Mouse (Mus musculus) CH12.LX (cell line): ENCODE measurements around the gene Rnf126. TPM values are rescaled to one million over a fixed set of nuclear protein-coding genes. Genes with fewer than 3 reads are reported as not detected.

Source experiments
- DNase-seq: peaks from one replicate; pipeline ENCODE4 v3.0.0-alpha.2; 2013; ENCODE audit errors: extremely low read depth
- H3K27ac ChIP-seq: 2 replicates; pipeline ENCODE4 v1.5.1; 2012; ENCODE audit warnings: low read depth, mild to moderate bottlenecking, control low read depth, moderate library complexity; ENCODE audit not compliant: insufficient read depth
- H3K27me3 ChIP-seq: replicated peaks from 2 replicates; pipeline ENCODE3; 2012; ENCODE audit warnings: inconsistent platforms
- H3K36me3 ChIP-seq, 2 experiments: replicated peaks in 1 of 2; 2 replicates each; pipeline versions ENCODE3 to v1.6.1; 2012; ENCODE audit warnings: inconsistent platforms in 1 of 2, low read length in 1 of 2, mild to moderate bottlenecking in 1 of 2, mixed read lengths in 1 of 2, moderate library complexity in 1 of 2; ENCODE audit not compliant: control insufficient read depth in 1 of 2, insufficient read depth in 1 of 2
- H3K4me1 ChIP-seq, 2 experiments: 2 replicates each; pipeline ENCODE4 v1.6.1; 2012; ENCODE audit warnings: inconsistent platforms in 1 of 2, moderate library complexity in 1 of 2; ENCODE audit not compliant: insufficient read depth in 2 of 2, control insufficient read depth in 1 of 2
- H3K4me2 ChIP-seq: 2 replicates; pipeline ENCODE4 v1.6.1; 2012; ENCODE audit warnings: low read depth, mild to moderate bottlenecking, control low read depth; ENCODE audit not compliant: poor library complexity, insufficient read depth, severe bottlenecking
- H3K4me3 ChIP-seq, 3 experiments: fragments of 150-350 bp in 1 of 3; sonication (generic) in 1 of 3; replicated peaks in 1 of 3; 2 replicates each; pipeline versions ENCODE3 to v1.5.1; 2011 to 2012; ENCODE audit warnings: low read depth in 2 of 3, low read length in 2 of 3, mild to moderate bottlenecking in 2 of 3, moderate library complexity in 2 of 3, control low read depth in 1 of 3, improper control_type of control experiment in 1 of 3, inconsistent platforms in 1 of 3, mixed read lengths in 1 of 3; ENCODE audit not compliant: poor library complexity in 1 of 3
- H3K79me2 ChIP-seq: replicated peaks from 2 replicates; pipeline ENCODE4 v1.6.1; 2012; ENCODE audit warnings: mild to moderate bottlenecking, moderate library complexity; ENCODE audit not compliant: control insufficient read depth, poor library complexity, insufficient read depth, severe bottlenecking; ENCODE audit errors: extremely low read depth
- H3K9ac ChIP-seq: 2 replicates; pipeline ENCODE4 v1.6.1; 2012; ENCODE audit warnings: low read depth, mild to moderate bottlenecking, control low read depth, moderate library complexity; ENCODE audit not compliant: insufficient read depth
- H3K9me3 ChIP-seq: replicated peaks from 2 replicates; pipeline ENCODE3; 2012; ENCODE audit warnings: low read length, inconsistent platforms, mixed read lengths
- BHLHE40 ChIP-seq: IDR thresholded peaks from 2 replicates; pipeline ENCODE4 v1.6.1; 2011; ENCODE audit warnings: mild to moderate bottlenecking, low read depth, low read length, improper control_type of control experiment
- CTCF ChIP-seq, 2 experiments: IDR thresholded peaks in 1 of 2; conservative IDR thresholded peaks in 1 of 2; 2 replicates each; pipeline ENCODE4 v1.5.1; 2011 to 2012; ENCODE audit warnings: low read depth in 2 of 2, low read length in 2 of 2, improper control_type of control experiment in 1 of 2, inconsistent platforms in 1 of 2, mild to moderate bottlenecking in 1 of 2, moderate library complexity in 1 of 2
- E2F4 ChIP-seq: IDR thresholded peaks from 2 replicates; pipeline ENCODE4 v1.6.1; 2011; ENCODE audit warnings: low read depth, low read length, improper control_type of control experiment; ENCODE audit not compliant: insufficient replicate concordance
- ELF1 ChIP-seq: IDR thresholded peaks from 2 replicates; pipeline ENCODE4 v1.6.1; 2014; ENCODE audit warnings: low read depth, mild to moderate bottlenecking, inconsistent platforms, low read length, improper control_type of control experiment
- EP300 ChIP-seq: IDR thresholded peaks from 2 replicates; pipeline ENCODE4 v1.6.1; 2011; ENCODE audit warnings: low read length, improper control_type of control experiment
- ETS1 ChIP-seq: conservative IDR thresholded peaks from 2 replicates; pipeline ENCODE4 v1.6.1; 2012; ENCODE audit warnings: low read depth, mild to moderate bottlenecking, inconsistent platforms, low read length, improper control_type of control experiment, moderate library complexity
- IRF4 ChIP-seq: IDR thresholded peaks from 2 replicates; pipeline ENCODE4 v1.6.1; 2014; ENCODE audit warnings: low read depth, mild to moderate bottlenecking, inconsistent platforms, low read length, improper control_type of control experiment
- JUND ChIP-seq: conservative IDR thresholded peaks from 2 replicates; pipeline ENCODE4 v1.6.1; 2011; ENCODE audit warnings: low read depth, low read length, improper control_type of control experiment
- MYC ChIP-seq: IDR thresholded peaks from 2 replicates; pipeline ENCODE4 v1.6.1; 2011; ENCODE audit warnings: low read depth, mild to moderate bottlenecking, improper control_type of control experiment, low read length
- NELFE ChIP-seq: IDR thresholded peaks from 2 replicates; pipeline ENCODE4 v1.6.1; 2011; ENCODE audit warnings: low read depth, low read length, improper control_type of control experiment
- POLR2AphosphoS2 ChIP-seq: IDR thresholded peaks from 2 replicates; pipeline ENCODE4 v1.6.1; 2011; ENCODE audit warnings: low read depth, low read length, improper control_type of control experiment
- RAD21 ChIP-seq: IDR thresholded peaks from 2 replicates; pipeline ENCODE4 v1.6.1; 2011; ENCODE audit warnings: low read depth, mild to moderate bottlenecking, low read length, improper control_type of control experiment, moderate library complexity
- RCOR1 ChIP-seq: conservative IDR thresholded peaks from 2 replicates; pipeline ENCODE4 v1.6.1; 2012; ENCODE audit warnings: low read depth, mild to moderate bottlenecking, inconsistent platforms, low read length, improper control_type of control experiment
- SIN3A ChIP-seq: IDR thresholded peaks from 2 replicates; pipeline ENCODE4 v1.6.1; 2012; ENCODE audit warnings: low read length, improper control_type of control experiment, inconsistent platforms
- USF1 ChIP-seq: IDR thresholded peaks from 2 replicates; pipeline ENCODE4 v1.6.1; 2014; ENCODE audit warnings: low read depth, mild to moderate bottlenecking, inconsistent platforms, low read length, improper control_type of control experiment
- USF2 ChIP-seq: conservative IDR thresholded peaks from 2 replicates; pipeline ENCODE4 v1.6.1; 2011; ENCODE audit warnings: low read depth, low read length, improper control_type of control experiment
- ZKSCAN1 ChIP-seq: IDR thresholded peaks from 2 replicates; pipeline ENCODE4 v1.6.1; 2012; ENCODE audit warnings: low read depth, inconsistent platforms, low read length, improper control_type of control experiment, borderline replicate concordance
- ZNF384 ChIP-seq: IDR thresholded peaks from 2 replicates; pipeline ENCODE4 v1.6.1; 2012; ENCODE audit warnings: low read depth, low read length, improper control_type of control experiment, inconsistent platforms
- dilution Hi-C: fragments of 300-500 bp; cut with MboI; formaldehyde crosslinking; loops from 2 replicates; pipeline ENCODE4 v1.14.3; 2020; ENCODE audit warnings: low sequenced_read_pairs; ENCODE audit not compliant: extremely low pct_unique_long_range_greater_than_20kb, extremely low pct_ligation_motif_present
- in situ Hi-C: fragments of 300-500 bp; cut with MboI; formaldehyde crosslinking; loops from 3 replicates; pipeline ENCODE4 v1.14.3; 2019; ENCODE audit warnings: low sequenced_read_pairs, low pct_ligation_motif_present, low pct_unique_long_range_greater_than_20kb, mixed read lengths
- polyA plus RNA-seq: library from polyadenylated mRNA; unstranded; fragments of >175 nt; gene quantifications from 2 replicates; pipeline ENCODE4 v1.2.1, GENCODE M21; 2012; ENCODE audit warnings: low read depth; ENCODE audit not compliant: insufficient read length
- total RNA-seq, 2 experiments: library from RNA; depleted of rRNA; stranded (reverse); fragments of 300-350 nt in 1 of 2; fragments of >200 nt in 1 of 2; gene quantifications; 2 replicates each; pipeline ENCODE4 v1.2.3; 2012 to 2014

The Rnf126 gene
- total and polyA plus RNA-seq, 3 experiments, result 32.4 to 112 (median 67.9) TPM

DNA sequence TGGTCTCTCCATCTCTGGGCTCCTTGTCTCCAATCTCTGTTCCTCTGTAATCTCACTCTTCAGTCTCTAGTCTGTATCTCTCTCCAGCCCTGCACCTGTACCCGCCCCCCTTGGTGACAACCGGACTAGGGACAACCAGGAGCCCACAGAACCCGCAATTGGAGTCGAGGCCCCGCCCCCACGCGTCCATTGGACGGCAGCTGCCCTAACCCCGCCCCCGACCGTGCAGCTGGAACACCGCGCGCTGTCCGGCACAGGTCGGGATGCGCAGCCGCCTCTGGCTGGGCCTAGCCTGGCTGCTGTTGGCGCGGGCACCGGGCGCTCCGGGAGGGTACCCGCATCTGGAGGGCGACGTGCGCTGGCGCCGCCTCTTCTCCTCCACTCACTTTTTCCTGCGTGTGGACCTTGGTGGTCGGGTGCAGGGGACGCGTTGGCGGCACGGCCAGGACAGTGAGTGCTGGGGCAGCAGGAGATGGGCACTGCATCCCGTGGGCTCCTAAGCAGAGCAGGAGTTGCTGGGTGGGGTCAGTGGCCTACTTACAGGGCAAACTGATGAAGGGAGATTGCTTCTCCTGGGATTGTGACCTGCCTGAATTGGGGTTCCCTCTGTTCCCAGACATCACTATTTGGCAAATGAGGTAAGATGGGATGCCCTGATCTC, 11.8 kb downstream of the Rnf126 start, which contains the start of gene Fgf22:
TSS of gene Fgf22 (plus strand) at position 221 of the 661 bp plus-strand sequence.
- H3K27me3 ChIP-seq, result no peaks in the 10 kb centered on the region
- H3K4me1 ChIP-seq, result no peaks in the 10 kb centered on the region; a peak in 1 of 4 replicates
- no peaks in the 10 kb centered on the region for H3K79me2 ChIP-seq
- H3K27ac ChIP-seq, result no peak within 1 kb of the TSS
- dilution Hi-C loops, result no loop called here
- no peaks in the 10 kb centered on the region for H3K9me3 ChIP-seq
- no peak within 1 kb of the TSS for H3K9ac ChIP-seq
- H3K36me3 ChIP-seq, result peaks cover 30 to 46% of the 10 kb centered on the region in 2 experiments
- no peak within 1 kb of the TSS for H3K4me3 ChIP-seq
- TF ChIP-seq CTCF (conservative IDR thresholded peaks at IDR 0.05 in 1 of 2, IDR thresholded peaks at IDR 0.05 in 1 of 2; ENCODE audit: low read depth in 2 of 2, low read length in 2 of 2) (no peak), USF2 (no peak), USF1 (no peak), ZNF384 (no peak), IRF4 (no peak), BHLHE40 (no peak), SIN3A (no peak), ETS1 (no peak), NELFE (no peak), EP300 (no peak)
- TF ChIP-seq, all 38 proteins: peak for 0
- H3K4me2 ChIP-seq, result no peak within 1 kb of the TSS
- DNase-seq, result no peak
- in situ Hi-C loops, result no loop called here

DNA sequence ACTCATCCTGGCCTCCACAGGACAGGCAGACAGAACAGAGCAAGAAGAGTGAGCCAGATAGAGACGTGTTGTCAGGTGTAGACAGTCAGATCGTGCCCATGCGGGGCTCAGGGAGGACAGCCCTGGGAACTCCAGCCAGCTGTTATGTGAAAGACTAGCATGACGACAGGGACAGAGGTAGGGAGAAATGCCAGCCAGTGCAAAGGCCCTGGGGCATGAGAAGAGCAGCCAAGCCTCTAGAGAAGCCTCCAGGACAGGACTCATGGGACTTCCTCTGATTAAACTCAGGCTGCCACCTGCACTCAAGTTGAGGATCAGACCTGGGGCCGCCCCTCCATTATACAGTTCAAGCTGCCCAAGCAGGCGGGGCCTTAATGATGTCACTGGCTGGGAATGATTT, 18.3 kb downstream of the Rnf126 start:
- Histone ChIP-seq H3K9me3 (no peaks in the 10 kb centered on the region), H3K4me1 (peaks cover 8 to 34% of the 10 kb centered on the region in 2 experiments), H3K36me3 (peaks cover 11 to 18% of the 10 kb centered on the region in 2 experiments)
- dilution Hi-C loops, result no loop called here
- TF ChIP-seq RCOR1 (no peak), POLR2AphosphoS2 (no peak), RAD21 (no peak), ZNF384 (no peak), ZKSCAN1 (no peak), E2F4 (no peak), MYC (no peak), EP300 (no peak), JUND (no peak), SIN3A (no peak), CTCF (conservative IDR thresholded peaks at IDR 0.05 in 1 of 2, IDR thresholded peaks at IDR 0.05 in 1 of 2; ENCODE audit: low read depth in 2 of 2, low read length in 2 of 2) (no peak), ETS1 (no peak; the same call in 1 of the 2 replicates), ELF1 (no peak)
- TF ChIP-seq, all 38 proteins: peak for 0
- Histone ChIP-seq H3K9ac (no peak overlapping the region), H3K4me3 (no peak overlapping the region), H3K4me2 (no peak overlapping the region), H3K27me3 (no peaks in the 10 kb centered on the region), H3K79me2 (peaks cover 8% of the 10 kb centered on the region), H3K27ac (no peak overlapping the region)
- no peak for DNase-seq
- in situ Hi-C loops, result no loop called here
